Mouse (Mus musculus) pancreas, adult 10 weeks (tissue): Measurements from ENCODE around the gene Syngr4. TPM values are rescaled to one million over a fixed set of nuclear protein-coding genes. Genes with fewer than 3 reads are reported as not detected.

ENCODE experiments used
- polyA plus RNA-seq: library from polyadenylated mRNA; stranded (reverse); fragments of 350-450 nt; fragmentation: Illumina TruSeq; extraction: RNeasy Lipid Tissue Mini Kit (QIAGEN cat#74804); gene quantifications from one replicate; pipeline ENCODE4 v1.2.3, GENCODE M21; 2015; ENCODE audit warnings: low read depth, low replicate concordance; ENCODE audit not compliant: insufficient read depth

Syngr4 gene
- polyA plus RNA-seq: not detected

DNA sequence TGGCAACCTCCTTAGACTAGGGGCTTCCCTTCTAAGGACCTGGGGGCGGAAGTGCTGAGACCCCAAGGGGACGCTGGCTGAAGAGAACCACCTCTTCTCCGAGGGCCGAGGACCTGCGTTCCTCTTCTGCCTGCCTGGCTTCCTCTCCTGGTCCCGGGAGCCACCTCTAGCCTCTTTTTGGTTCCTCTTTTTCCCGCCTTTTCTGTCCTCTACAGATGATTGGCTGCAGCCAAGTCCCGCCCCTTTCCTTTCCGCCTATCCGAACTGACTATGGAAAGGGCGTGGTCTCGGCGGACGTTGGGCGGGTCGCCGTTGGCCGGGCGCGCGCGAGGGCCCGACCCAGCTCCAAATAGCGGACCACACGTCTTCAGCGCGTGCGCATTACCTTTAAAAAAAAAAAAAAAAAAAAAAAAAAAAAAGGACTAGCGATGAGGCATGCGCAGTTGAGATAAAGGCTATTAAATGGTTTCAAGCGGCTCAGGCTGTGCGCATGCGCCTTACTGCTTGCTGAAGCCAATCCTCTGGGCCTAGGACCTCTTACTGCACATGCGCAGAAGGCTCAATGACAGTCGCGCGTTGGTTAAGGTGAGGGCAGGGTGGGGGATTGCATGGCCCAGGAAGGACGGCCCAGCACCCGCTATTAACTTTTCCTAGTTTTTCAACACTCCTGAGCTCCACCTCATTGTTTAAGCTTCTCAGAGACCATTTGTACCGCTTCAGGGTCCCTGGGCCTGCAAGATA, at the start of gene Syngr4, which contains the start of gene Tmem143:
Gene Syngr4, minus strand, starts transcription at position 198 of the 741 bp plus-strand sequence.
Gene Tmem143, plus strand, starts transcription at position 425 of the 741 bp plus-strand sequence.

DNA sequence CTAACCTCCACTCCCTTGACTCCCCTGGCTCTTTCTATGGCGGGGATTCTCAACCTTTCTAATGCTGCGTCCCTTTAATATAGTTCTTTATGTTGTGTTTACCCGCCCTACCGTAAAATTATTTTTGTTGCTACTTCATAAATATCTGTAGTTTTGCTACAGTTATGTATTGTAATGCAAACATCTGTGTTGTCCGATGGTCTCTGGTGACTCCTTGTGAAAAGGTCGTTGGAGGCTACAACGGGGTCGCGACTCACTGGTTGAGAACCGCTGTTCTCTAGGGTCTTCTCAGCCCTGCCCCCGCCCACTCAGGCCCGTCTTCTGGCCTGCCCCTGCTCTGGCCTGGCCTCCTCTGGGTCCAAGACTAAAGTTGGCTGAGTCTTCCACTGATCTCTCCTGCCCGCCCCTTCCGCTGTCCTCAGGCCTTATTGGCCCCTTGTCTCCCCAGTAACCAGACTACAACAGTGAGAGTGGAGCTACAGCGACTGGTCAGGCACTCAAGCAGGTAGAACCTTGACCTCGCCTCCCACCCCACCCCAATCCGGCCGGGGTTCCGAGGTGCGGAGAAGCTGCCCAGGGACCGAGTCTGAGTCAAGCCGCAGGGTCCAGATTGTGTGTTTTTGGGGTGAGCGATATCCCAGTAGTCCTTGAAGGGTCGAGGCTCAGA, 27.4 kb upstream of the Syngr4 start, which contains the start of gene Ccdc114:
Gene Ccdc114, plus strand, starts transcription at position 311 of the 667 bp plus-strand sequence.

DNA sequence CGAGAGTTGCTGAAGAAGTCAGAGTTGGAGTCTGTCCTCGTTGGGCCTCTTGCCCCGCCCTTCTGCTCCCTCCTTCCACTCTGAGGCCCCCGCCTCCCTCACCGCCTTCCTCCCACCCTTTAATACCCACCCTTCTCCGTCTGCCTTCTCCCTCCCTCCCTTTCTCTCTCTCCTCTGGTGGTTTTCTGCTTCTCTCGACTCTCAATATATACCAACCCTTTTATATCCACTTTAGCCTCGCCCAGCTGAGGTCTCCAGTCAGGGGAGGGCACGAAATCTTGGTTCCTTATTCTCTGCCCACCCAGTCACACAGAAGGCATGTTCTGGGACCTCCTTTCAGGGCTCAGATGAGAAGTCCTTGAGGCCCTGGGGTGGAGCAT, 24.7 kb upstream of the Syngr4 start, which contains the start of gene Emp3:
Gene Emp3, minus strand, starts transcription at position 163 of the 380 bp plus-strand sequence.

DNA sequence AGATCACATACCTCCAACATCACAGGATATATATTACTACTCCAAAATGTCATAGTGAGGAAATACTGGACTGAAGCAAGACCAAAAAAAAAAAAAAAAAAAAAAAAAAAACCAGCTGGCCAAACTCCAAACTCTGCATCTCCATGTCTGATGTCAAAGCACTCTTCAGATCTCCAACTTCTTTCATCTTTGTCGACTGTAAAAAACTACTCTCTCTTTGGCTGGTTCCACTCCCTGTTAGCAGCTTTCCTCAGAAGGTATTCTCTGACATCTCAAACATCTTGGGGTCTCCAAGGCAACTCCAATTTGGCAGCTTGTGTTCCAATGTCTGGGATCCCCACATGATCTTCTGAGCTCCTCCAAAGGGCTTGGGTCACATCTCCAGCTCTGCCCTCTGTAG, 18.2 kb downstream of the Syngr4 start, which contains the start of gene Grin2d:
Gene Grin2d, minus strand, starts transcription at position 101 of the 400 bp plus-strand sequence.

DNA sequence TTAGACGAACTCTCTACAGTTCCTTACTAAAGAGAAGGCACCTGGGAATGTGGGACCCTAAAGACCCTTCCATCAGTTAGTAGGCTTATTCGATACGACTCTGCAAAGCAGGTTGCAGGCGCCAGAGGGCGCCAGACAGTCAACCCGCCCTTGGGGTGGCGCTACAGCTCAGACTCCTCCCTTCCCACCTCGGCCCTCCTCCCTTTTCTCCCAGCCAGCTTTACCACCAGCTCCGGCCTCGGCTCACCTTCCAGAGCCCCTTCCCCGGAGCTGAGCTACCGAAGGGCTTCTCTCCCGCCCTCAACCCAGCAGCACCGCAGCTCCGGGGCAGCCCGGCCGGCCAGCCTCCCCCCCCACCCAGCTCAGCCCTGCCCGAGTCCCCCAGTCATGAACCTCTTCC, 23.9 kb downstream of the Syngr4 start, which contains the start of gene Kdelr1:
Gene Kdelr1, plus strand, starts transcription at position 149 of the 400 bp plus-strand sequence.

Other genes with a start within 250 kb of the Syngr4 start
- not detected for gene Fut2, start 230.3 kb downstream of the Syngr4 start, polyA plus RNA-seq
- not detected for gene Ntn5, start 212.7 kb downstream of the Syngr4 start, polyA plus RNA-seq
- gene Sec1, start 202.3 kb downstream of the Syngr4 start, polyA plus RNA-seq: not detected
- 2.1 TPM for gene Car11, start 196.9 kb downstream of the Syngr4 start, polyA plus RNA-seq
- 5.6 TPM for gene Dbp, start 191.6 kb downstream of the Syngr4 start, polyA plus RNA-seq
- gene Rpl18, start 181.3 kb downstream of the Syngr4 start, polyA plus RNA-seq: 401 TPM
- 9.0 TPM for gene Sphk2, start 178.7 kb downstream of the Syngr4 start, polyA plus RNA-seq
- not detected for gene Fam83e, start 175.5 kb downstream of the Syngr4 start, polyA plus RNA-seq
- not detected for gene Spaca4, start 170.9 kb downstream of the Syngr4 start, polyA plus RNA-seq
- 4.6 TPM for gene Lmtk3, start 113.0 kb downstream of the Syngr4 start, polyA plus RNA-seq
- not detected for gene Sult2b1, start 112.0 kb downstream of the Syngr4 start, polyA plus RNA-seq
- 31.3 TPM for gene Cyth2, start 82.1 kb downstream of the Syngr4 start, polyA plus RNA-seq
- not detected for gene Kcnj14, start 71.9 kb downstream of the Syngr4 start, polyA plus RNA-seq
- 4.1 TPM for gene Grwd1, start 65.8 kb downstream of the Syngr4 start, polyA plus RNA-seq
- gene Kdelr1, start 23.9 kb downstream of the Syngr4 start, polyA plus RNA-seq: 53.6 TPM
- 0.42 TPM for gene Grin2d, start 18.3 kb downstream of the Syngr4 start, polyA plus RNA-seq
- gene Tmem143, start 227 bp upstream of the Syngr4 start, polyA plus RNA-seq: 6.6 TPM
- 42.8 TPM for gene Emp3, start 24.7 kb upstream of the Syngr4 start, polyA plus RNA-seq
- gene Ccdc114, start 27.4 kb upstream of the Syngr4 start, polyA plus RNA-seq: 0.72 TPM
- gene Abcc6, start 133.6 kb upstream of the Syngr4 start, polyA plus RNA-seq: 0.63 TPM
- 13.3 TPM for gene Nomo1, start 137.0 kb upstream of the Syngr4 start, polyA plus RNA-seq
- gene Kcnj11, start 204.1 kb upstream of the Syngr4 start, polyA plus RNA-seq: 3.5 TPM